Mouse (Mus musculus): ENCODE measurements around the gene Gps1. TPM values are rescaled to one million over a fixed set of nuclear protein-coding genes. Genes with fewer than 3 reads are reported as not detected.
"Not testable (repeated sequence)": the region's sequence is repeated elsewhere in the genome, so short reads cannot be mapped to it uniquely, and the experiment has no call there.

Gene Gps1
- polyA plus RNA-seq, 1 experiment from 2014 or later = 205 TPM

GRCm38 (mm10) chr11:120767023-120767422 lies 17.0 kb upstream of the Gps1 start:
- not testable (repeated sequence) for H3K27ac ChIP-seq; H3K4me2 ChIP-seq; H3K4me3 ChIP-seq; H3K9me3 ChIP-seq; H3K4me1 ChIP-seq; ATAC-seq (ENCODE audit: borderline replicate concordance, extremely low read depth, low FRiP score, low TSS enrichment); H3K36me3 ChIP-seq; H3K27me3 ChIP-seq; H3K9ac ChIP-seq
- WGBS = 70% methylated on average over 4 of the region's 7 CpGs

- no peaks in the 10 kb centered on the region for H3K4me1 ChIP-seq
- WGBS = 58% methylated on average over 1 of the region's 1 CpGs
- no peak for ATAC-seq (ENCODE audit: borderline replicate concordance, extremely low read depth, low FRiP score, low TSS enrichment)
- H3K4me2 ChIP-seq = no peak overlapping the region
- no peaks in the 10 kb centered on the region for H3K36me3 ChIP-seq
- H3K27ac ChIP-seq = no peak overlapping the region
- no peaks in the 10 kb centered on the region for H3K27me3 ChIP-seq
- no peak overlapping the region for H3K4me3 ChIP-seq
- no peaks in the 10 kb centered on the region for H3K9me3 ChIP-seq
- no peak overlapping the region for H3K9ac ChIP-seq
Observed at GRCm38 (mm10) chr11:120768206-120768605, 15.9 kb upstream of the Gps1 start.

GRCm38 (mm10) chr11:120772749-120773148 lies 11.3 kb upstream of the Gps1 start:
- Histone ChIP-seq H3K27ac (no peak overlapping the region), H3K4me2 (no peak overlapping the region), H3K4me1 (no peaks in the 10 kb centered on the region), H3K36me3 (no peaks in the 10 kb centered on the region), H3K9me3 (no peaks in the 10 kb centered on the region), H3K27me3 (no peaks in the 10 kb centered on the region), H3K4me3 (no peak overlapping the region), H3K9ac (no peak overlapping the region)
- ATAC-seq (ENCODE audit: borderline replicate concordance, extremely low read depth, low FRiP score, low TSS enrichment) = no peak
- 75% methylated on average over 3 of the region's 3 CpGs for WGBS

GRCm38 (mm10) chr11:120773463-120774190 lies 10.4 kb upstream of the Gps1 start:
- Histone ChIP-seq H3K27ac (no peak overlapping the region), H3K9me3 (no peaks in the 10 kb centered on the region), H3K4me1 (no peaks in the 10 kb centered on the region), H3K27me3 (no peaks in the 10 kb centered on the region), H3K9ac (no peak overlapping the region), H3K36me3 (no peaks in the 10 kb centered on the region), H3K4me2 (no peak overlapping the region), H3K4me3 (no peak overlapping the region)
- 84% methylated on average over 7 of the region's 7 CpGs for WGBS
- no peak for ATAC-seq (ENCODE audit: borderline replicate concordance, extremely low read depth, low FRiP score, low TSS enrichment)

- Histone ChIP-seq H3K9ac (no peak overlapping the region), H3K4me1 (no peaks in the 10 kb centered on the region), H3K36me3 (no peaks in the 10 kb centered on the region), H3K4me2 (no peak overlapping the region), H3K4me3 (no peak overlapping the region), H3K27me3 (no peaks in the 10 kb centered on the region), H3K9me3 (no peaks in the 10 kb centered on the region), H3K27ac (no peak overlapping the region)
- ATAC-seq (ENCODE audit: borderline replicate concordance, extremely low read depth, low FRiP score, low TSS enrichment) = peak; percentile 86
- 22% methylated on average over 15 of the region's 15 CpGs for WGBS
Observed at GRCm38 (mm10) chr11:120775774-120776469, 8.2 kb upstream of the Gps1 start.

- WGBS = 33% methylated on average over 6 of the region's 6 CpGs
- H3K4me3 ChIP-seq = no peak overlapping the region
- no peak overlapping the region for H3K9ac ChIP-seq
- H3K27ac ChIP-seq = no peak overlapping the region
- H3K36me3 ChIP-seq = peaks cover 7% of the 10 kb centered on the region; the same call in 1 of the 2 replicates
- no peaks in the 10 kb centered on the region for H3K4me1 ChIP-seq
- H3K9me3 ChIP-seq = no peaks in the 10 kb centered on the region
- no peak for ATAC-seq (ENCODE audit: borderline replicate concordance, extremely low read depth, low FRiP score, low TSS enrichment)
- H3K27me3 ChIP-seq = no peaks in the 10 kb centered on the region
- H3K4me2 ChIP-seq = no peak overlapping the region
Observed at GRCm38 (mm10) chr11:120777123-120777522, 6.9 kb upstream of the Gps1 start.

- WGBS = 89% methylated on average over 1 of the region's 1 CpGs
- Histone ChIP-seq H3K4me2 (no peak overlapping the region), H3K4me1 (peaks cover 11% of the 10 kb centered on the region), H3K9me3 (no peaks in the 10 kb centered on the region), H3K9ac (no peak overlapping the region), H3K36me3 (peaks cover 8% of the 10 kb centered on the region; the same call in 1 of the 2 replicates), H3K27me3 (no peaks in the 10 kb centered on the region), H3K27ac (no peak overlapping the region), H3K4me3 (no peak overlapping the region)
- ATAC-seq (ENCODE audit: borderline replicate concordance, extremely low read depth, low FRiP score, low TSS enrichment) = no peak
Observed at GRCm38 (mm10) chr11:120779876-120780275, 4.2 kb upstream of the Gps1 start.

GRCm38 (mm10) chr11:120781361-120781760 lies 2.7 kb upstream of the Gps1 start:
- not testable (repeated sequence) for H3K9ac ChIP-seq; ATAC-seq (ENCODE audit: borderline replicate concordance, extremely low read depth, low FRiP score, low TSS enrichment); H3K4me3 ChIP-seq; H3K27ac ChIP-seq; H3K9me3 ChIP-seq; H3K4me2 ChIP-seq; H3K27me3 ChIP-seq
- Histone ChIP-seq H3K36me3 (peaks cover 13% of the 10 kb centered on the region), H3K4me1 (peaks cover 18% of the 10 kb centered on the region)
- WGBS = 93% methylated on average over 6 of the region's 6 CpGs

- Histone ChIP-seq H3K4me3 (peak overlapping the region; percentile 98), H3K27me3 (no peaks in the 10 kb centered on the region), H3K36me3 (peaks cover 34% of the 10 kb centered on the region), H3K4me2 (peak overlapping the region; percentile 91), H3K4me1 (peaks cover 18% of the 10 kb centered on the region), H3K9ac (peak overlapping the region; percentile 94), H3K27ac (peak overlapping the region; percentile 76), H3K9me3 (no peaks in the 10 kb centered on the region)
- WGBS = 1% methylated on average over 42 of the region's 42 CpGs
- ATAC-seq (ENCODE audit: borderline replicate concordance, extremely low read depth, low FRiP score, low TSS enrichment) = 0 out of 2 replicates have a peak, but pooled peaks have one; percentile 1
Observed at GRCm38 (mm10) chr11:120783426-120784063, 527 bp upstream of the Gps1 start.

GRCm38 (mm10) chr11:120785145-120785544 lies 1.1 kb downstream of the Gps1 start:
- Histone ChIP-seq H3K4me2 (peak overlapping the region; percentile 91), H3K27ac (no peak overlapping the region), H3K36me3 (peaks cover 47% of the 10 kb centered on the region), H3K9ac (peak overlapping the region; percentile 94), H3K27me3 (no peaks in the 10 kb centered on the region), H3K9me3 (no peaks in the 10 kb centered on the region), H3K4me3 (peak overlapping the region; percentile 98), H3K4me1 (peaks cover 18% of the 10 kb centered on the region)
- 28% methylated on average over 9 of the region's 9 CpGs for WGBS
- no peak for ATAC-seq (ENCODE audit: borderline replicate concordance, extremely low read depth, low FRiP score, low TSS enrichment)

- not testable (repeated sequence) for H3K4me2 ChIP-seq; H3K9ac ChIP-seq; ATAC-seq (ENCODE audit: borderline replicate concordance, extremely low read depth, low FRiP score, low TSS enrichment); H3K4me3 ChIP-seq; H3K27ac ChIP-seq; H3K4me1 ChIP-seq; H3K27me3 ChIP-seq; H3K9me3 ChIP-seq
- peaks cover 71% of the 10 kb centered on the region for H3K36me3 ChIP-seq
- 86% methylated on average over 9 of the region's 10 CpGs for WGBS
Observed at GRCm38 (mm10) chr11:120788460-120788859, 4.4 kb downstream of the Gps1 start.

- Histone ChIP-seq H3K4me1 (peaks cover 7% of the 10 kb centered on the region), H3K9ac (no peak overlapping the region), H3K36me3 (peaks cover 79% of the 10 kb centered on the region), H3K4me2 (no peak overlapping the region), H3K27me3 (no peaks in the 10 kb centered on the region), H3K27ac (no peak overlapping the region), H3K9me3 (no peaks in the 10 kb centered on the region), H3K4me3 (no peak overlapping the region)
- WGBS = 82% methylated on average over 4 of the region's 4 CpGs
- no peak for ATAC-seq (ENCODE audit: borderline replicate concordance, extremely low read depth, low FRiP score, low TSS enrichment)
Observed at GRCm38 (mm10) chr11:120789355-120789754, 5.3 kb downstream of the Gps1 start.

All from lung, embryonic 15.5 days (tissue).